Mouse (Mus musculus): ENCODE data around the gene Snapc4.
"Not testable (repeated sequence)": the region's sequence is repeated elsewhere in the genome, so short reads cannot be mapped to it uniquely, and the experiment has no call there.

The Snapc4 gene

DNA sequence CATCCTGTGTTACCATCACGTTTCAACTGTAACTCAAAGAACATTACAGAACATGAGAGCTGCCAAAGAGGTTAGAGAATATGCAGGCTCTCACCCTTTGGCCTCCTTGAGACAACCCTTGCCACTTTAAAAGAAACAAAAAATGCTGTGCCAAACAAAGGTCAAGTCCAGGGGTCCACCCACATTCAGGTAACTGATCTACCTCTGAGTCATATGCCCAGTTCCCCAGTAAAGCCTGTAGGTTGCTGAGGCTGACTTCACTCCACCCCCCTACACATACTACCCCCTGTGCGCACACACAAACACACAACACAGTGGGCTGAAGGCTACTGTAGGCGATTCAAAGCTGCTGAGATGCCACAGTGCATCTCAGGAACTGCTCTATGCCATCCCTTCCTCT, 7.3 kb upstream of the Snapc4 start:
- no peak for DNase-seq (ENCODE audit: extremely low read depth, low read depth, low spot score)

DNA sequence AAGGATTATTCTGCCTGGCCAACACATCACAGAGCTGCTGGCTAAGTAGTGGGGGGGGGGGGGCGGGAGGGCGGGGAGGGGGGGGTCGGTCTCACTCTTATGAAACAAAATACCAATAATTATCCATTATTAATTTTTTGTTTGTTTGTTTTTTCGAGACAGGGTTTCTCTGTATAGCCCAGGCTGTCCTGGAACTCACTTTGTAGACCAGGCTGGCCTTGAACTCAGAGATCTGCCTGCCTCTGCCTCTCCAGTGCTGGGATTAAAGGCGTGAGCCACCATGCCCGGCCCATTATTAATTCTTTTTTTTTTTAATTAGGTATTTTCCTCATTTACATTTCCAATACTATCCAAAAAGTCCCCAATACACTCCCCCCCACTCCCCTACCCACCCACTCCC, 418 bp upstream of the Snapc4 start:
- not testable (repeated sequence) for DNase-seq (ENCODE audit: extremely low read depth, low read depth, low spot score)

DNA sequence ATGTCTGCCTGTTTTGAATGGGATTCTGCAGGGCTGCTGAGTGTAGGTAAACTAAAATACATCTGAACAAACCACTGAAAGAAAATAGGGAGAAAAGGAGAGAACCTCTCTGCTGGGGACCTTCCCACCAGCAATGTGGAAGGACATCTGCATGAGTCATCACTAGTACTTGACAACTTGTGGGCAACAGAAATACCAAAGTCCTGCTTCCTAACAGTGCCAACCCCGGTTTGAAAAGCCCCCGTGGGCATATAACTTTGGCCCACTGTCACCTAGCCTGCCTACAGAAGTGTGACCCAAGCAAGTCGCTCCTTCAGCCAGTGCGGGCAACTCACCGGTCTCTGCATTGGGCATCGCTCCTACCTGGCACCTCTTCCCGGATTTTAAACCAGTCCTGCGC, 8.1 kb downstream of the Snapc4 start:
- DNase-seq (ENCODE audit: extremely low read depth, low read depth, low spot score): no peak

DNA sequence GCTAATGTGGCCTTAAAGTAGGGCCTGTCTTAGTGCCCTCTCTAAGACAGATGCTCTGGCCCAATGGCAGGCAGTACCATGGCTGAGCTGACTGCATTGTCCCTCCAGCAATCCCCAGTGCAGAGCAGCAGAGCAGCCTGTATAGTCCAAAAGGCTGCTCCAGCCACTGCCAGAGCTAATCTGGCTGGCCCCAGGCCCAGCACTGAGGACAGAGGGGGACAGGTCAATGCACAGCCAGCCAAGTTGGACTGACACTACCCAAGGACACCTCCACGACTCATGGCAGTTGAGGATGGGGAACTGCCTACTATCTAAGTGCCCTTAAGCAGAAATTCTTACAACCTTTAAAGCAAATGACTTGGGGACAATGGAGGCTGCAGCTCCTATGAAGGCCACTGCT, 11.9 kb downstream of the Snapc4 start:
- DNase-seq (ENCODE audit: extremely low read depth, low read depth, low spot score): no peak

DNA sequence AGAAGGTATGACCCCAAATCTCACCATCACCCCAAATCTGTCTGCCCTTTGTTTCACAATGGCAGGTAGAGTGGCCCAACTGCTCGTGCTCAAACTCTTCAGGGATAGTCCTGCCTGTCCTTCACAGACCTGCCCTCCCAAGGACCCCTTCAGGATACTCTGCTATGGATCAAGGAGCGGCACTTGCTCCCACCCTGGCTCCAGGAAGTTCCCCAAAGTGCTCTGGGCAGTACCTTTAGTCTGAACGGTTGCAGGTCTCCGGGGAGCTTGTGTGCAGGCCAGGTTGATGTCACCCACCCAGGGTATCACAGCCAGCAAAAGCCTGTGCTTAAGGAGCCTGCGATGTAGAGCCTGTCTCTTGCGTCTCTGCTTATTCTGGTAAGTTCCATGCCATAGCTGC, 12.5 kb downstream of the Snapc4 start:
- no peak for DNase-seq (ENCODE audit: extremely low read depth, low read depth, low spot score)

DNA sequence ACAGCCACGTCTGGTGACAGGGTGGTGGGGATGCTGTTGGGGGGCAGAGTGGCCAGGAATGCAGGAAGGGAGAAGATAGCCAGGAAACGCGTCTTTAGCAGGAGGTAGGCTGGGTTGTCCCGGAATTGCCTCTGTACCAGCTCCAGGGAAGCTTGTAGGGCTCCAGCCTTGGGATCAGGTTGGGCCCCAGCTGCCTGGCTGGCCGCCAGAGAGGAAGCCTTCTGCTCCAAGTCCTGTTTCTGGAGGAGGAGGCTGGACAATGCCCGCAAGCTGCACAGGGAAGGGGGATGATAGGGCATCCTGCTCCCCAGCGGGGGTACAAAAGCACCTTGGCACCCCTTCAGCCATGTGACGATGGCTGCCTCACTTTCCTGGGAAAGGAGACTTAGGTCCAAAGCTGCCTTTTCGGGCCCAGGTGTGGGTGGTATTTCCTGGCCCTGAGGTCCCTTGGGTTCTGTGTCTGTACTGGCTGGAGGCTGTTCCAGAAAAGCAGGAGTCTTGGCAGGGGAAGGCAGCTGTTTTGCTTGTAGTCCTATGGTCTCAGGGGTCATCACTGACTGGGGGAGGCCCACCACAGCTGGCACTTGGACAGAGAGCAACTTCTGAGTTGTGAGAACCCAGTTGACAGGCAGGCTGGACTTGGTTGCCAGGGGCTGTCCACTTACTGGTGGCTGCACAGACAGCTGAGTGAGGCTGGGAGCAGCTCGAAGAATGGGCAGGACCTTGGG, 15.6 kb downstream of the Snapc4 start:
- DNase-seq (ENCODE audit: extremely low read depth, low read depth, low spot score): no peak

DNA sequence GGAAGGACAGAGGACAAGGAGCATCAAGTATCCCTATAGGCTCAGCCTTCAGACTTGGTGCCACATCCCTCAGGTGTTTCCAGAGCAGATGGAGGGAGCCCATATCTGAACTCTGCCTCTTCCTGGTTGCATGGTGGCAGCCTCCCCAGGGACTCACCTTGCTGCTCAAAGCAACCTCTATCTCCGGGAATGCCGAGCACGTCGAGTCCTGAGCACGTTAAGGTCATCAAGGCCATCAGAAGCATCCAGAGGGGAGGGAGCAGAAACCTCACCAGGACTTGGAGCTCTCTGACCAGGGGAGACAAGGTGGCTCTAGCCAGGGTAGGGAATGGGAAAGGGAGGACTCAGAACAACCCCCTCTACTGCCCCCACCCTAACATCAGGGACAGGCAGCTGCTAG, 17.0 kb downstream of the Snapc4 start:
- DNase-seq (ENCODE audit: extremely low read depth, low read depth, low spot score): no peak

DNA sequence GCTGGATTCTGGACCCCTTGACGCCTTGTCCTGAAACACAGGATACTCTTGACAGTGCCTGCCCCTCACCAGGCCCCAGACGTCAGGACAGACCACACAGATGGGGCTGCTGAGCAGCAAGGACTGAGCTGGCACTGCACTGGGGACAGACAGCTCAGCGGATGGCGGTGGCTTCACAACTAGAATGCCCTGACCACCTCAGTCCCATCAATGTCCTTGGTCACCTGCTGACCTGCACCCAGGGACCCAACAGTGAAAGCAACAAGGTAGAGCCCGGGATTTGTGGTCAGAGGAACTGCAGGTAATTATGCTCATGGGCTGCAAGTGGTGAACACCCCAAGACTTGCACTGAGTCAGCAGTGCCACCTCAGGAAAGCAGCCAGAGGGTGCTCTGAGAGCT, 17.5 kb downstream of the Snapc4 start:
- DNase-seq (ENCODE audit: extremely low read depth, low read depth, low spot score): no peak

DNA sequence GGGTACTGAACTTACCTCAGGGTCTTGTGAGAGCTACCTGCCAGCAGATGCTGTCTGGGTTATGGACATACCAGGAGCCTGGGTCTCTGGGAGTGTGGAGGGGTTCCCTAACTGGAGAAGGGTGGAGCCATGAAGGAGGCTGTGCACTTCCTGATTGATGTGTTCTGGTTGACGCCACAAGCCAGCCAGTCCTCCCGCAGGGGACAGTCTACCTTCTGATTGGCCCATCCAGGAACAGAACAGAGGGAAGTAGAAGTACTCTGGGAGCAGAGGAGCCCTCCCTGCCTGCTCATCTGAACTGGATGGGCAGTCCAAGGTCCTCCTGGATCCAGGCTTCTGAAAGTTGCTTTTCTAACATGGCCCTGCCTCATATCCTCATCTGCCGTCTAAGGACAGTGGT, 19.7 kb downstream of the Snapc4 start, which contains the start of gene Card9:
TSS of gene Card9 (minus strand) at position 147 of the 400 bp plus-strand sequence.
- no peak for DNase-seq (ENCODE audit: extremely low read depth, low read depth, low spot score)

DNA sequence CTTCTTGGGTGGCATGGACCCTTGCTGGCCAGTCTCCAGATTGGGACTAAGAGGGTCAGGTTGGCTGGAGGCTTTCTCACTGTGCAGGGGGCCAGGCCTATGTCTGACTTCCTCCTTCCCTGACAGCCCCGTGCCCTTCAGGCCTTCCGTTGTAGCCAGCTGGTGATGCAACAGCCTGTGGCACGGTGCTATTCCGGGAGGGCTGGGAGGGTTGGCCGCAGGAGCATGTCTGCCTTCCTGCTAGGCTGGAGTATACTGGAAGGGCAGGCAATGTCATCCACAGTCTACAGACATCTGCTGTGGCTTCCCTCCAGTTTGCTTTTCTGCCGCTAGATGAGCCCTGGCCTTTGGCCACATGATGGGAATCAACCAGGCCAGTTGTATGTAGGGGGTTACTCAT, 20.5 kb downstream of the Snapc4 start:
- no peak for DNase-seq (ENCODE audit: extremely low read depth, low read depth, low spot score)

DNA sequence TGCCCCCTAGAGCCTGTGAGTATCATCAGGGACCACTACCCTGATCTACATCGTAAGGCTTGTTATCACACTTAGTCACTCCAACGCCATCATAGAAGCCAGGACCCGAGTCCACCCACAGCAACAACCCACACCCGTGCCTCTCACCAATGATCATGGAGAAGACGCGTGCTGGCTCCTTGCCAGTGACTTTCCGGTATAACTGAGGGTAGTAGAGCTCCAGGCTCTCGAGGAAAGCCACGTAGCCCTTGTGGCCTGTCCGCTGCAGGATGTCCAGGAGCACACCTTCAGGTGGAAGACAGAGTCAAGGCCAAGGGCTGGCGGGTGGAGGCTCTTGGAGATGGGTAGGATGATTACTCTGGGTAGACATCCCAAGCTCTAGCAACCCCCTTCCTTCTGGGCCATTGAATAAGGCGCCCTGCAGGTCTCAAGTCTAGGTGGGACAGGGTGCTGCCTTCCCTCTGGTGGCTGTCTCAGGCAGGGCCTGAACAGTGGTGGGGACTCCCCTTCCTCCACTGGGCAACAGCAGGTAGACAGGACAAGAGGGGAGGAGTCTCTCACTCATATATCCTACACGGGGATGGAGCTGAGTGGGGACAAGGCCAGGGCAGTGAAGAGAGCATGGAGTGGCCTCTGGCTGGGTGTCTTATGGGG, 21.7 kb downstream of the Snapc4 start:
- DNase-seq (ENCODE audit: extremely low read depth, low read depth, low spot score): no peak

DNA sequence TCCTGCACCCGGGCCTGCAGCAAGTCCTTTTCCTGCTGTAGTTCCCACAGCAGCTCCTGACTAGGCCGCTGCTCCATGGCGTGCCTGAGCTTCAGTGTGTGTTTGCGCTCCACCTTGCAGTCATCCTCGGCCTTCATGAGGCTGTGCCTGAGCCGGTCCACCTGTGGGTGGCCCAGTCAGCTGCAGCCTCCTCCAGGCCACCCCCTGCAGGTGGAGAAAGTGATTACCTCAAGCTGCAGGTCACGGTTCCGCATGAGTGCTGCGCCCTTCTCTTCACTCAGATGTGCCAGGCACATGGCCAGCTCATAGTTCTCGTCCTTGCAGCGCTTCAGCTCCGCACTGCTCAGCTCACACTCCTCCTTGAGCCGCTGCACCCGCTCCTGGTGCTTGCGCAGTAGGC, 23.0 kb downstream of the Snapc4 start:
- no peak for DNase-seq (ENCODE audit: extremely low read depth, low read depth, low spot score)

DNA sequence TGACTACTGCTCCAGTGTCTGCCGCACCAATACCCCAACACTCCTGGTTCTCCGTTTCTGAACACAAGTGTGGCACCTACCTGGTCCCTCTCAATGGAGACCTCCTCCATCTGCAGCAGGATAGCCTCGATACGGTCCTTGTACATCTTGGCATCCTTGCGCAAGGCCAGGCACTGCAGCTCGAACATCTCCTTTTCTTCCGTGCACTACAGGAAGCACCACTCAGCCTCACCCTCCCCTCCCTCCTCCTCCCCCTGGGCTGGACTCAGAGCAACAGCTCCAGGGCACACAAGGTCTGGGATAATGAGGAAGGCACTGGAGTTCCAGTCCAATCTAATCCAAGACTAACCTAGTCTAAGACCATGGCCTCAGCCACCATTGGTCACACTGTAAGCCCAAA, 23.8 kb downstream of the Snapc4 start:
- DNase-seq (ENCODE audit: extremely low read depth, low read depth, low spot score): no peak

DNA sequence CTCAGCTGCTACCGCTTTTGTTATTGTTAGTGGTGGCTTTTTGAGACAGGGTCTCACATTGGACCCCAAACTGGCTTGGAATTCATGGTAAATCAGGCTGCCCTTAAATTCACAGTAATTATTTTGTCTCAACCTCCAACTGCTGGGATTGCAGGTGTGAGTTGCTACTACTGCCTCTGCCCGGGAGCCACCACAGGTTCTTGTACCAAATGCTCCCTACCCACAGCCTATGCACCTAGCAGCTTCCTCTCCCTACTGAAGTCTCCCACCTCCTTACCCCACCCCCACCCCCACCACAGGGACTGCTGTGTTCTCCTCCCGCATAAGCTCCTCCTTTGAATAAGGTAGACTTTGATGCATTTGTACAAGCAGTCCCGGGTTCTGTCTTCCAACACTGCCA, 24.2 kb downstream of the Snapc4 start:
- no peak for DNase-seq (ENCODE audit: extremely low read depth, low read depth, low spot score)

DNA sequence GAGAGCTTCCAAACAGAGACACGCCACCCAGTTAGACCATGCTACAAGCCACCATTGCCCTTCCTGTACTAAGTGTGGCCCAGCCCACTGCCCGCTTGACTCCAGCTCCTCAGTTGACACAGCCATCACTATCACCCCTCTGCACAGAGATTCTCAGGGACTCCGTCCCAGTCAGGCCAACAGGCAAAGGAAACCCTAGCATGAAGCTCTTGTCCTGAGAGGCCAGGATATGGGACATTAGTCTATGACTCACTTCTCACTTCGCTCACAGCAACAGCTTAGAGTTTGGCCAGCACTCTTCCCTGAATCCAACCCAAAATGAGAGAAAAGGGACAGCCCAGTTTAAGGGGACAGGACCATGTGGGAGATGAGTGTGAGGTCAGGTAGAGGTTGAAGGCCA, 26.1 kb downstream of the Snapc4 start:
- no peak for DNase-seq (ENCODE audit: extremely low read depth, low read depth, low spot score)

DNA sequence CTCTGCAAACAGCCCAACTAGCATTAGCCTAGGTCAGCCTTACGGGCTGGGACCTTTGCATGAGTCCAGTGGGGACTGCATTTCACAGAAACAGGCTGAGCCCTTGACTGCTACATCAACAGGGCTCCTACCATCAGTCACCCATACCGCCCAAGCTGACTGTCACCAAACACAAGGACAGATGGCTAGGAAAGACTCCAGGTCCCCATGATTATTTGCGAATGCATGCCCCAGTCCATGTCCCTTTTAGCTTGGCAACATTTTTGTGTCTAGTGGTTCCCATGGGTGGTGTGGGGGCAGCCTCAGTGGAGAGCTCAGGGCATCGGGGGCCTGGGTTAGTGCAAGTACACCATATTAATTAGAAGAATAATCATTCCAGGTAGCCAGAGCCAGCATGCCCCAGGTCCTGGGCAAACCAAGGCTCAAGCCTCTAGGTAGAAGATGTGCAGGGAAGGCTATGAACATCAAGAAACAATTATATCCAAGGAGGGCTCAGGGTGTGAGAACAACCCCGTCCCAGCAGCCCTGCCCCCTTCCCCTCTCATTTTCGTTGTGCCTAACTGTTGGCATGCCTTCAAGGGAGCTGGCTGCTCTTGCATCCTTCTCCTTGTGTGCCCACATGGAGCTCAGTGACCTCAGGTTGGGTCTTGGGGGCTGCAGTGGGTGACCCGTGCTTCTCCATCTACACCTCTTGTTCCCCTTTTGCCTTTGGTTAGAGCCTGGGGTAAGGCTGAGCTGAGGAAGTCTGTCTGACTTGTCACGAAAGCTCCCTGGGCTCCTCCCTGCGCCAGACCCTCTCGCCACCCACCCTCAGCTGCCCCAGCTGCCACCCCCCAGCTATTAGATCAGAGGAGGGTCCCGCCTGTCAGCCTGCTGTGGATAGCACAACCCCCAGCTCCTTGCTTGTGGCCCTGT, 27.1 kb downstream of the Snapc4 start:
- DNase-seq (ENCODE audit: extremely low read depth, low read depth, low spot score): no peak

DNA sequence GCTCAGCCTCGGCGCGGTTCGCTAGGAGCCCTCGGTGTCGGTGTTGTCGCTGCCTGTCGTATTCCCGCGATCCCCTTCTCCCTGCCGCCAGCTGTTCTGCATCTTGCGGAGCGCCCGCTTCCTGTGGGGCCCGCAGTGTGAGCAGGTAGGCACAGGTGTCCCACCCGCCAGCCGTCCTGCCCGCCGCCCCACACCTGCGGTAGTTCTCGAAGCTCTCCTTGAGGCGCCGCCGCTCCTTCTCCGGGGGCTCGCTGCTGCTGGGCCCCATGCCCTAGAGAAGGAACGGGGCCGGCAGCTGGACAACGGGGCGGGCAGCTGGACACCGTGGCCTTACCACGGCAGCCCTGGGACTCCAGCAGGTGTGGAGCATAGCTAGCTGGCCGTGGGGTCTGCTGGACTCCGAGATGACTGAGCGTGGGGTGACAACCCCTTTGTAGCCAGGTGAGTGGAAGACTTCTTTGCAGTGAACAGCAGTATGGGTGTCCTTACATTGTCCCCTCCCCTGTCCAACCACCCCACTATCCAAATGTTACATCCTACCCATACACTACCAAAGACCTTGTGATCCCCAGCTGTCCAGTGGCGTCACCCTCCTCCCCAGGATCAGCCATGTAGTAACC, 28.1 kb downstream of the Snapc4 start:
- DNase-seq (ENCODE audit: extremely low read depth, low read depth, low spot score): no peak

DNA sequence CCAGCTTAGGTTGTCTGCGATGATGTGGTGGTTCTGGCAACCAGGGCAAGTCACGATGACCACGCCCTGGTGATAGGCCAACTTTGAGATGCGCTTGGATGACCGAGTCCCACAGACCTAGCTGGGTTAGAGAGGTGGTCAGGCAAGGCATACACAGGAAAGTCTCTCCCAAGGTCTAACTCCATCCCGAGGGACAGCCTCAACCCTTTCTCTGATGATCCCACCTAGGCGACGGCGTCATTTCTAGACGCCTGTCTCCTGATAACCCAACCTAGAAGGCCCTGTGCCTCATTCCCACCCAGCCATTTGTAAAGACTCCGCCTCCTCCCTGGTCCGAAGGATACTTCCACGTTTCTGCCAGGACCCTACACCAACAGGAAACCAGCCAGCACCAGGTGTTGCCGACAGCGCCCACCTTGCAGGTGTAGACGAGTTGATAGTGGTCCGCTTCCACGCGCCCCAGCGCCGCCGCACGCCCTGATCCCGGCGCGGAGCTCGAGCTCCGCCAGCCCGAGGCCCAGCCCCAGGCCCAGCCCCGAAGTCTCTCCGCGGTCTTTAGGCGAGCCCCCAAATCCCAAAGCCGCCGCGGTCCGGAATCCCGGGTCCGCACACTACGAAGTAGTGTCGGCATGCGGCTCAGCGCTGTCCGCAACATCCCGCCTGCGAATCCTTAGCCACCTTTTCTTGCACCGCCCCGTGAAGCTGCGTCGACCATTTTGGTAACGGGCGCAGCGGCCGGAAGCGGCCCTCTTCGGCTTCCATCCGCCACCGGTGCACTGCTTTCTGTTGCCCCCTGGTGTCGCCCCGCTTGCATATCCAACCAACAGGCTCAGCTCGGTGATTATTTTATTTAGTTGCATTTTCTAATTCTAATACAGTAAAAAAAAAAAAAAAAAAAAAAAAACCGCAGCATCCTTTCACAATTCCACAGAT, 28.8 kb downstream of the Snapc4 start, which contains the start of gene Dnlz:
TSS of gene Dnlz (minus strand) at position 753 of the 933 bp plus-strand sequence.
- DNase-seq (ENCODE audit: extremely low read depth, low read depth, low spot score): no peak

DNA sequence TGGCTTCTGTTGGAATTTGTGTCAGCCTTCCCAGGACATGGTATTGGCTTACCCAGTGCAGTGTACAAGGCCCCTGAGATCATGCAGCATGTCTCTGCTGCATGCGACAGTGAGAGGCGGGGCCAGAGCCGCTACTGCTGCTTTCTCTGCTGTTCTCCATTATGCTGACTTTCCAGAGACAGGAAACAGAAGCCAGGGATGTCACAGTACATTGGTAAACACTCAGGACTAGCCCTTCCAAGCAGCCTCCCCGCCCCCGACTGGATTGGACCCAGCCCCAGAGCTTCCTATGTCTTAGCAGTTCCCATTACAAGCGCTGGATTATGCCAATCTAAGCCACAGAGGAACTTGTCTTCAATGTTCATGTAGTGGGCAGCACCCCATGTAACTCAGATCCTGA, 32.2 kb downstream of the Snapc4 start:
- DNase-seq (ENCODE audit: extremely low read depth, low read depth, low spot score): no peak
